Mouse (Mus musculus) neural tube, embryonic 12.5 days (tissue): Measurements from ENCODE around the gene Camta2. TPM values are rescaled to one million over a fixed set of nuclear protein-coding genes. Genes with fewer than 3 reads are reported as not detected.
A peak's percentile ranks its signal among the peaks of the same experiment; 100 is the strongest.

Source experiments
- ATAC-seq: fragments of 200-750 bp; cut with Nextera tagmentation; 2 replicates; pipeline ENCODE4 v1.8.0; 2017; ENCODE audit warnings: low read depth, mild to moderate bottlenecking, moderate TSS enrichment, moderate library complexity; ENCODE audit not compliant: low FRiP score
- H3K27ac ChIP-seq: fragments of 300-500 bp; sonication (generic); 2 replicates; pipeline ENCODE4 v1.5.1; 2016
- H3K27me3 ChIP-seq: fragments of 300-500 bp; sonication (generic); replicated peaks from 2 replicates; pipeline ENCODE4 v1.6.1; 2016; ENCODE audit warnings: mild to moderate bottlenecking
- H3K36me3 ChIP-seq: fragments of 300-500 bp; sonication (generic); 2 replicates; pipeline ENCODE4 v1.6.1; 2016; ENCODE audit warnings: mild to moderate bottlenecking
- H3K4me1 ChIP-seq: fragments of 300-500 bp; sonication (generic); 2 replicates; pipeline ENCODE4 v1.6.1; 2016
- H3K4me2 ChIP-seq: fragments of 300-500 bp; sonication (generic); replicated peaks from 2 replicates; pipeline ENCODE4 v1.6.1; 2016; ENCODE audit warnings: mild to moderate bottlenecking
- H3K4me3 ChIP-seq: fragments of 300-500 bp; sonication (generic); 2 replicates; pipeline ENCODE4 v1.5.1; 2016
- H3K9ac ChIP-seq: fragments of 300-500 bp; sonication (generic); 2 replicates; pipeline ENCODE4 v1.6.1; 2016; ENCODE audit warnings: mild to moderate bottlenecking
- H3K9me3 ChIP-seq: fragments of 300-500 bp; sonication (generic); 2 replicates; pipeline ENCODE4 v1.6.1; 2016; ENCODE audit warnings: mild to moderate bottlenecking
- WGBS: fragments of 180-500 bp; shearing (Covaris S2); methylation state at CpG from one replicate; pipeline ENCODE4 v1.1.7; 2016; 5-methylcytosine and 5-hydroxymethylcytosine counted together
- polyA plus RNA-seq: library from polyadenylated mRNA; unstranded; fragments of >200 nt; fragmentation: Nextera tagmentation; extraction: Ambion mirVana; gene quantifications from 2 replicates; pipeline ENCODE4 v1.2.1, GENCODE M21; 2016

The Camta2 gene
- polyA plus RNA-seq, 1 experiment from 2014 or later, result 16.7 TPM

GRCm38 (mm10) chr11:70651391-70651790, 36.5 kb downstream of the Camta2 start:
- Histone ChIP-seq H3K4me1 (peaks cover 52% of the 10 kb centered on the region), H3K27ac (no peak overlapping the region), H3K4me2 (no peak overlapping the region), H3K9ac (no peak overlapping the region), H3K27me3 (no peaks in the 10 kb centered on the region), H3K4me3 (no peak overlapping the region), H3K36me3 (peaks cover 38% of the 10 kb centered on the region), H3K9me3 (no peaks in the 10 kb centered on the region)
- 81% methylated on average over 2 of the region's 2 CpGs for WGBS
- ATAC-seq, result no peak

- H3K27ac ChIP-seq, result no peak overlapping the region
- WGBS, result 85% methylated on average over 12 of the region's 12 CpGs
Measured at GRCm38 (mm10) chr11:70650322-70651175, 37.4 kb downstream of the Camta2 start.

DNA sequence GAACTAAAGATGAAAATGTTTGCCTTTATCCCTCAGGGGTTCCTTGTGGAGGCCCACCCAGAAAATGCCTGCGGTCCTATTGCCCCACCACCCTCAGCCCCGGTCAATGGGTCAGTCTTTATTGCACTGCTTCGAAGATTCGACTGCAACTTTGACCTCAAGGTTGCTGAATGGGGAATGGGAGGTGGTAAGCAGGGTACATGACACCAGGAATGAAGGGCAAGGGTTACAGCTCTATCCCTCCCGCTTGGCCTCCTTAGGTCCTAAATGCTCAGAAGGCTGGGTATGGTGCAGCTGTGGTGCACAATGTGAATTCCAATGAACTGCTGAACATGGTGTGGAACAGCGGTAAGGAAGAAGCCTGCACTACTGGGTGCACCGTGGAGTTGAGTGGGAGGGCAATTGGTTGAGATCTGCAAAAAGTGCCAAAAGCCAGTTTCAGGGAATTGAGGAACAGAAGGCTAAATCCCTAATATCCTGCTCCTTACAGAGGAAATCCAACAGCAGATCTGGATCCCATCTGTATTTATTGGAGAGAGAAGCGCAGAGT, 38.6 kb downstream of the Camta2 start:
- no peak overlapping the region for H3K9ac ChIP-seq
- no peak for ATAC-seq
- H3K27ac ChIP-seq, result no peak overlapping the region
- H3K4me3 ChIP-seq, result no peak overlapping the region
- no peaks in the 10 kb centered on the region for H3K27me3 ChIP-seq
- no peaks in the 10 kb centered on the region for H3K9me3 ChIP-seq
- peaks cover 52% of the 10 kb centered on the region for H3K36me3 ChIP-seq
- peak overlapping the region; percentile 99; the same call in 1 of the 2 replicates for H3K4me2 ChIP-seq
- 85% methylated on average over 8 of the region's 8 CpGs for WGBS
- H3K4me1 ChIP-seq, result peaks cover 54% of the 10 kb centered on the region

More at GRCm38 (mm10) chr11:70650322-70651175, 37.4 kb downstream of the Camta2 start:
- Histone ChIP-seq H3K27me3 (no peaks in the 10 kb centered on the region), H3K9me3 (no peaks in the 10 kb centered on the region), H3K4me3 (no peak overlapping the region), H3K9ac (no peak overlapping the region), H3K36me3 (peaks cover 39% of the 10 kb centered on the region), H3K4me2 (0 out of 2 replicates have a peak overlapping the region, but pooled peaks have one; percentile 6), H3K4me1 (peaks cover 52% of the 10 kb centered on the region)
- ATAC-seq, result no peak

DNA sequence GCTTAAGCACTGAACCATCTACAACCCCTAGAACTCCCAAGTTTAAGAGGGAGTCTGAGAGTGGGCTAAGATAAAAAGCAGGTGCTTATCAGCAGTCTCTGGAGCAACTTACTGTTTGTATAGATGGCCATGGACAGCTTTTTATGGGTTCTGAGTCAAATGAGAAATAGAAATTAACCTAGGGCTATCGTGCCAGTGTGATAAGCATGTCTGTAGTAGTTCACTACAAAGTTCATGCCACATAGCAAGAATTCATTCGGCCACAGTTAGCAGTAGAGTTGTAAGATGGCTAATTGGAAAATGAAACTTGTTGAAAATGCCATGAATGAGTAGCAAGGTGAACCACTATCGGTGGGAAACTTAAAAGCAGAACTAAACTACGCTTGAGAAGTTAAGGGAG, 39.4 kb downstream of the Camta2 start:
- no peak overlapping the region for H3K27ac ChIP-seq
- peaks cover 58% of the 10 kb centered on the region for H3K36me3 ChIP-seq
- H3K9me3 ChIP-seq, result no peaks in the 10 kb centered on the region
- H3K4me3 ChIP-seq, result peak overlapping the region; percentile 70
- peak overlapping the region; percentile 86; the same call in 1 of the 2 replicates for H3K9ac ChIP-seq
- peak overlapping the region; percentile 99 for H3K4me2 ChIP-seq
- H3K4me1 ChIP-seq, result peaks cover 54% of the 10 kb centered on the region
- no peak for ATAC-seq
- 87% methylated on average over 4 of the region's 4 CpGs for WGBS
- H3K27me3 ChIP-seq, result no peaks in the 10 kb centered on the region

DNA sequence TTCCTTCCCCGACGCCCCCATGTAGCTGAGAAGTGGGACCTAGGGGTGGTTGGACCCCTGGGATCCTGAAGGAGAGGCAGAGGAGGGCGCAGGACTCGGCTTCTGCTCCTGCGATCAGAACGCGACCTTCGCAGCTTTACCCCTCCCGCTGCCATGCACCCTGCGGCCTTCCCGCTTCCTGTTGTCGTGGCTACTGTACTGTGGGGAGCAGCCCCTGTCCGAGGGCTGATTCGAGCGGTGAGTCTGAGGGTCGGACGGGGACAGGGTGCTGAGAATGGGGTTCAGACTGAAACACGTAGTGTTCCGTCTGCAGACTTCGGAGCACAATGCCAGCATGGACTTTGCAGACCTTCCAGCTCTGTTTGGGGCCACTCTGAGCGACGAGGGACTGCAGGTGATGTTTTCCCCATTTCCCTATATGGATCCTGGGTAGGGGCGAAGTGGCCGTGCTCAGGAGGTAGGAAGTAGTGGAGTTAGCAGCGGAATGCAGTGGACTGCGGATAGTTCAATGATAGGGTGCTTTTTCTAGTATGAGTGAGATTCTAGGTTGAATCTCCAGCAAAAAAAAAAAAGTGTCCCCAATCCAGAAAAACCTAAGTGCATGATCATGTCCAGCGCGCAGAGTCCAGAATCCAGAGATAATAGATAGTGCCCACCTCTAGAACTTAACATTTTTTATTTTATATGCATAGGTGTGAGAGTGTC, 40.0 kb downstream of the Camta2 start:
- H3K9ac ChIP-seq, result peak overlapping the region; percentile 86
- H3K4me3 ChIP-seq, result peak overlapping the region; percentile 70
- H3K4me2 ChIP-seq, result peak overlapping the region; percentile 99
- no peaks in the 10 kb centered on the region for H3K27me3 ChIP-seq
- H3K27ac ChIP-seq, result peak overlapping the region; percentile 88
- H3K4me1 ChIP-seq, result peaks cover 50% of the 10 kb centered on the region
- no peaks in the 10 kb centered on the region for H3K9me3 ChIP-seq
- ATAC-seq, result peak; percentile 27; the same call in 1 of the 2 replicates
- WGBS, result 3% methylated on average over 28 of the region's 28 CpGs
- peaks cover 62% of the 10 kb centered on the region for H3K36me3 ChIP-seq

GRCm38 (mm10) chr11:70646691-70647650, 40.9 kb downstream of the Camta2 start, which contains the start of the genes Rnf167 and Slc25a11:
Rnf167 (plus strand) TSS chr11:70647235.
Slc25a11 (minus strand) TSS chr11:70647479.
- peak; percentile 86 for ATAC-seq

GRCm38 (mm10) chr11:70646259-70646555, 41.7 kb downstream of the Camta2 start:
- H3K4me2 ChIP-seq, result peak overlapping the region; percentile 86
- H3K27ac ChIP-seq, result 0 out of 2 replicates have a peak overlapping the region, but pooled peaks have one; percentile 59
- peak overlapping the region; percentile 81 for H3K9ac ChIP-seq
- no peaks in the 10 kb centered on the region for H3K27me3 ChIP-seq
- peak; percentile 5; the same call in 1 of the 2 replicates for ATAC-seq
- H3K4me3 ChIP-seq, result peak overlapping the region; percentile 67
- H3K36me3 ChIP-seq, result peaks cover 50% of the 10 kb centered on the region
- H3K4me1 ChIP-seq, result peaks cover 38% of the 10 kb centered on the region
- WGBS, result 21% methylated on average over 3 of the region's 3 CpGs
- no peaks in the 10 kb centered on the region for H3K9me3 ChIP-seq

More at GRCm38 (mm10) chr11:70646691-70647650, 40.9 kb downstream of the Camta2 start, which contains the start of the genes Rnf167 and Slc25a11:
- Histone ChIP-seq H3K27ac (peak within 1 kb of the TSS; percentile 88), H3K4me2 (peak within 1 kb of the TSS; percentile 99), H3K36me3 (peaks cover 56% of the 10 kb centered on the region), H3K27me3 (no peaks in the 10 kb centered on the region), H3K9ac (peak within 1 kb of the TSS; percentile 86), H3K4me1 (peaks cover 41% of the 10 kb centered on the region), H3K4me3 (peak within 1 kb of the TSS; percentile 70), H3K9me3 (no peaks in the 10 kb centered on the region)
- WGBS, result under 1% methylated on average over 63 of the region's 63 CpGs

DNA sequence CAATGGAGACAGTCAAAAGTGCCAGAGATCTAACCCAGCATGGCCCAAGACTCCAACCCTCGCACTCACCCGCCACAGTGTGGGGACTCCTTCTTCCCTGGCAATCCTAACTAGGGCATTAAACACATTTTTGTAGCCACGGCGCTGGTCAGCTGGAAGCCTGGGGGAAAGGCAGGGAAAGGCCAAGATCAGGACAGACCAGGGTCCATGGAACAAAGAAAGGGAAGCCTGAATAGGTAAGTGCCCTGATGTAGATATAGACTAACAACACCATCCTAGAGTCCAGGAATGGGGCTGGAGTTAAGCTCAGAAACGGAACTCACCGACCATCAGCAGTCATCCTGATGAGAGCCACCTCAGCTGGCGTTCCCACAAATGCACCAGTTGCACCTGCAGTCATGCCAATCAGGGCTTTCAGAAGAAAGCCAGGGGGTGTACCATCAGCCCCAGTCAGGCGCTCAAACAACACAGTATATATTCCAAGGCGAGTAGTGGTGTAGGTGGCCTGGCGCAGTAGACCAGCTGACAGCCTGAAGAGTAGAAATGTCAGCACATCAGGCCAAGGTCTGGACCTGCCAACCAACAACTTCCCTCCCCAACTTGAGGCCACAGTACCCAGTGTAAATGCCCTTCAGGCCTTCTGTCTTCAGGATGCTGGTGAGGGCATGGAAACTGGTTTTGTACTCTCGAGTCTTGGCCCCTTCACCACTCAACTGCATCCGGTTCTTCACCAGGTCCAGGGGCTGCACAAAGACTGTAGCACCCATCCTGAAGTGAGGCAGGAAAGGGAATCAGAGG, 42.2 kb downstream of the Camta2 start:
- H3K4me1 ChIP-seq, result peaks cover 33% of the 10 kb centered on the region
- H3K9ac ChIP-seq, result peak overlapping the region; percentile 81
- no peaks in the 10 kb centered on the region for H3K9me3 ChIP-seq
- peak overlapping the region; percentile 86 for H3K4me2 ChIP-seq
- no peak overlapping the region for H3K27ac ChIP-seq
- no peaks in the 10 kb centered on the region; the same call in 1 of the 2 replicates for H3K27me3 ChIP-seq
- peaks cover 44% of the 10 kb centered on the region for H3K36me3 ChIP-seq
- H3K4me3 ChIP-seq, result peak overlapping the region; percentile 67
- ATAC-seq, result no peak
- 93% methylated on average over 12 of the region's 12 CpGs for WGBS

DNA sequence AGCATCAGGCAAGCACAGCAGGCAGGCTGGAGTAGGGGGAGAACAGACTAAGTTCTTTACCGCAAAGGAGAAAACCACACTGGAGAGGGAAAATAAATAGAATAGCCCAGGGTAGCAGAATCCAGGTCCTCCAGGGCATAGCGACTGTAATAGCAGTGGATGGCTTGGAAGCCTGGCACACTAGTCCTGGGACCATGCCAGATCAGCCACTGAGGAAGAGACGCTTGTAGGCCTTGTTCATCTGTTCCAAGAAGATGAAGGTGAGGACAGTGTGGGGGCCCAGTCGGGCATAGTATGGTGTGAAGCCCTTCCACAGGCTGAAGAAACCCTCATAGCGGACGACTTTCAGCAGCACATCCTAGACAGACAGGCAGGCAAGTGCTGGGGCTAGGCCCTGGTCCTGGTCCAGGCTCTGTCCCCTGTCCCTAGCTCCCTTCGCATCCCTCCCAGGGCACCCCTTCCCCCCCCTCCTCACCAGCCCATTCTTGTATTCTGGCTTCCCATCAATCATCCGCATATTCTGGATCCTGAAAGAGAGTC, 43.3 kb downstream of the Camta2 start:
- Histone ChIP-seq H3K4me3 (no peak overlapping the region), H3K9ac (0 out of 2 replicates have a peak overlapping the region, but pooled peaks have one; percentile 21), H3K27me3 (no peaks in the 10 kb centered on the region; the same call in 1 of the 2 replicates), H3K4me2 (no peak overlapping the region), H3K36me3 (peaks cover 34% of the 10 kb centered on the region), H3K27ac (no peak overlapping the region), H3K9me3 (no peaks in the 10 kb centered on the region), H3K4me1 (peaks cover 32% of the 10 kb centered on the region)
- 96% methylated on average over 8 of the region's 8 CpGs for WGBS
- ATAC-seq, result no peak

- Histone ChIP-seq H3K27me3 (no peaks in the 10 kb centered on the region; the same call in 1 of the 2 replicates), H3K27ac (no peak overlapping the region), H3K4me2 (no peak overlapping the region), H3K4me1 (peaks cover 19% of the 10 kb centered on the region), H3K9me3 (no peaks in the 10 kb centered on the region), H3K36me3 (peaks cover 26% of the 10 kb centered on the region), H3K9ac (no peak overlapping the region), H3K4me3 (no peak overlapping the region)
- 92% methylated on average over 6 of the region's 6 CpGs for WGBS
- no peak for ATAC-seq
Measured at GRCm38 (mm10) chr11:70643051-70643450, 44.9 kb downstream of the Camta2 start.
